Mouse (Mus musculus) G1E (cell line): Measurements from ENCODE around the gene Batf2.

Source experiments
- CTCF ChIP-seq: IDR thresholded peaks from 2 replicates; pipeline ENCODE4 v1.5.1; 2012; ENCODE audit warnings: low read depth, low read length, inconsistent platforms, mixed read lengths
- GATA1 ChIP-seq: IDR thresholded peaks from 2 replicates; pipeline ENCODE4 v1.6.1; 2012; ENCODE audit warnings: borderline replicate concordance, low read length, inconsistent platforms, mixed read lengths
- TAL1 ChIP-seq: conservative IDR thresholded peaks from 2 replicates; pipeline ENCODE4 v1.6.1; 2012; ENCODE audit warnings: low read depth, low read length, inconsistent platforms, mixed read lengths

- TF ChIP-seq TAL1: no peak
- TF ChIP-seq GATA1: no peak
- TF ChIP-seq CTCF: no peak
These were observed 457 bp upstream of the Batf2 start for GRCm38 (mm10) chr19:6140374-6140677.
